Mouse (Mus musculus) adrenal gland, adult 18-20 months (tissue): ENCODE data around the gene Hexdc. TPM values are rescaled to one million over a fixed set of nuclear protein-coding genes. Genes with fewer than 3 reads are reported as not detected.

Experiments
- DNase-seq, 2 experiments: peaks; one replicate each; pipeline ENCODE4 v3.0.0; 2021 to 2022; ENCODE audit warnings: low spot score in 2 of 2
- total RNA-seq, 2 experiments: library from RNA; stranded (reverse); gene quantifications; 1 replicate in 1 of 2; 2 replicates in 1 of 2; pipeline ENCODE4 v1.2.3; 2021

Hexdc gene
- total RNA-seq, 2 experiments from 2014 or later: 9.0 to 10.1 TPM

DNA sequence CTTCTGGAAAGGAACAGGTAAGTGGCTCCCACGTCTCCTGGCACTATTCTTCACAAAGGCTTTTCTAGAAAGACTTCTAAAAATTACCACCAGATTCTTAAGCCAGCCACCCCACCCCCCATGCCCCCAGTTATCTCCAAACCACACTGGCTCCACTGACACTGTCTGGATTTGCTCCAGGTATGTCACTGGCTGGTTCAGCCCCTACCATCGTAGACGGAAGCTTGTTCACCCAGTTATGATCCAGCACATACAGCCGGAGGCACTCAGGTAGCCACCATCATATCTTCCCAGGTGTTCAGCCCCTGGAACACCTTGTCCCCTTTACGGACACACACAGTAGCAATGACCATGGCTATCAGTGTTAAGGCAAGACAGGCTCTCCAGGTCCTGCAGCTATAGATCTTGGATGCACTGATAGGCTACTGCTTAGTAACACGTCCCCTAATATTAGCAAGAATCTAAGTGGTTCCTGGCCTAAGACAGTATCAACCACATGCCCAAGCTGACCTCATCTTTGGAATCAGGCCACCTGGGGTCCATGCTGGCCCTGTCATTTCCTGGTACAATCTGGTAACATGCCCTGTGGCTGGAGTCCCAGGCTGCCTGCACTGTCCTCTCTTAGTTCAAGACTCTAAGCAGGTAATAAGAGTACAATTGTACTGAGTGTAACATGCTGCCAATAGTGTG lies 17.2 kb downstream of the Hexdc start:
- no peak for DNase-seq

DNA sequence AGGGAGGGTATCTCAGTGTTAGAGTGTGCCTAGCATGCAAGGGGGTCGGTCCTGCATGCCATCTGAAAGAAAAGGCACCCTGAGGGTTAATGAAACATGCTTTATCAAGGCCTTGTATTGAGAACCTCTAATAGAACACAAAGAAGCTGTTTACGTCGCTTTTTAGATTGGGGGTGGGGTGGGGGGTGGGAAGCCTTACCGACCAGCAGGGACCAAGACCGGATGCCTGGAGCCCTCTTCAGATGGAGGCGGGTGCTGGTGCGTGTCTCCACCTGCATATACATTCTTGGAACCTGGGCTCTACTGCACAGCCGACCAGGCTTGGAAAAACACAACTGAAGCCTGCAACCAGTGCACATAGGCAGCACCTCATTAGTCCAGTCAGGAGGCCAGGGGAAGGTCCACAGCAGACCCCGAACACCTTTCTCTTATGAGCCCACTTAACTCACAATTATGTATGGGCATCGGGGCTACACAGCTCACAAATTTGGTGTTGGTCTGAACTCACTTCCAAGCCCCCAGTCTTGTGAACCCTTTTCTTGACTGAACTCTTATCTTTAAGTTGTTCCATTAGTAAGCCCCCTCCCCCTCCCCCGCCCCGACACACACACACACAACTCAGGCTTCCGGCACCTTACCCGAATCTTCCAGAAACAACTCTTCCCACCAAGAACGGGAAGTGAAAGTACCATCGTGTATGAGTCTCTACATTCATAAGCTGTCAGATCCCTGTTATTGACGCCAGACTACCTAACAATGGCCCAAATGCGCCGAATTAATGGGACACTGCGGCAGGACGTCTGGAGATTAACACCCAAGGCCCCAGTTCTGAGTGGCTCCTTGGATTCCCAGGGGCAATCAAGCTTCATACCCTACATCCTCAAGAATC lies 24.1 kb downstream of the Hexdc start:
- no peak for DNase-seq

DNA sequence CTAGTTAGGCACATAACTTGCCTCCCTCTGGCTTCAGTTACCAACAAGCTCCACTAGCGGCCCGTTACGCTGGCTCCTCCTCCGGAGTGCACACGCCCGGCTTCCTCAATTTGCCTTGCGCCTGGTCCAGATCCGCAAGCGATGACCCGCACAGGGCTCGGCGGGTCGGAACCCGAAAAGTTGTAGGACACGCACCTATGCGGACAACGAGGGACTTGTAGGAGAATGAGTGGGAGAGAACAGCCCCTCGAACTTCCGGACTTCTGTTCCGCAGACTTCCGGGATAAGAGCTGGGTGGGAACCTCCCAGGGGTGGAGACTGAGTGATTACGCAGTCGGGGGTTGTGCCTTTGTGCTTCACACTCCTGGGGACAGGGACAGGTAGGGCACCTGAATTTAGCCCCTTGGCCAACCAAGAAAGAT lies 24.8 kb downstream of the Hexdc start, which contains the start of gene Cybc1:
TSS of gene Cybc1 (minus strand) at position 305 of the 422 bp plus-strand sequence.
- DNase-seq: peak; percentile 60 to 63

DNA sequence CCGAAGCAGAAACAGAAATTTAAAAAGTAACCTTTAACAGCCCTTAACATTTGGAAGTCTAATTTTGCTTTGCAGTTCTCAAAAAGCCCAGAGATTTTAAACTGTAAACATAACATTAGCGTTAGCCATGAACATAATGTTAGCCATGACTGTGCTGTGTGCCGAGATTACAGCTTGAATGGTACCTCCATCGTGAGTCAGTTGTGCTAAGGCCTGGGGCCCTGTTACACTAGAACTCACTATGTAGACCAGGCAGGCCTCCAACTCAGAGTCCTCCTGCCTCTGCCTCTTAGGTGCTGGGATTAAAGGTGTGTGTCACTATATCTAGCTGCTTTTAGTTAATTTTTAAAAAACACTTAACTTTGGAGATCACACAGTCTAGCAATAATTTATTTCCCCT lies 27.0 kb downstream of the Hexdc start:
- no peak for DNase-seq

DNA sequence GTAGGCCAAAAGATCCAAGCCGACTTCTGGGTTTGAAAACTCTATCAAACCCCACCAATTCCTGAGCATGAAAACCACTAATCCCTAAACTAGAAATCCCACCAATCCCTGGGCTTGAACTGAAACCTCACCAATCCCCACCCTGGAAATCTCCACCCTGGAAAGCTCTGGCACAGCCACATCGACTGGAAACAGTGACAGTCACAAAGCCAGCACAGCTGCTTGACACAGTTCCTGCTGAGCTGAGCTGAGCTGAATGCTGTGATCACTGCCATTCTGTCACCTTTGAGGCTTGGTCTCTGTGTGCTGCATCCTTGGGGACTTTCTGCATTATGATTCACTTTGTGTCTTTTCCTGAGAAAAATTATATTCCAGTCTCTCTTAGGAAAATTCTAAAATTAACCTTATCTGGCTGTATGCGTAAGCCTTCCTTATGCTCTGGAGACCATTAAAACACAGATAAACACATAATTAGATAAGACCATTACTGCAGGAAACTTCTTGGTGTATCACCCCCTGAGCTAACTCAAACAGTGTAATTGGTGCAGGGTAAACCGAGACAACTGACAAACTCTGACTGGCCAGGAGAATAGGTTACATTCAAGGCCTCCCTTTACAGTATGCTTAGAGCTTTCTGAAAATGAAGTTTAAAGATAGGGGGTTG lies 27.5 kb downstream of the Hexdc start:
- DNase-seq: no peak

DNA sequence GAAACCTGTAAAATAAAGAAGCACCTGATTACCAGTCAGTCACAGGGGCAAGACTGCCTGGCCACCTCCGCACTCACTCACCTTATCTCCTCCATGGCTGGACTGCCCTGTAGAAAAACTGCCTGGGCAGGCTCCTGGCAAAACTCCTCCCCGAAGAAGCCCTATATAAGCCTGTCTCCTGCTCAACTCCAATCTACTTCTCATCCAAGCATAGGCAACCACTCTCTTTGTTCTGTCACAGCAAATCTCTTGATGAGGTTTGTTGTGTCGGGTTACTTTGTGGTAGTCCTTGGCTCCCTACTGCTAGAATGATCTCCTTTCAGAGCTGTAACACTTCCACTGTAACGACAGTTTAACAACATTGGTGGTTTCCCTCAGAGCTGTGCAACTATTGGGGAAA lies 28.5 kb downstream of the Hexdc start:
- DNase-seq: no peak

DNA sequence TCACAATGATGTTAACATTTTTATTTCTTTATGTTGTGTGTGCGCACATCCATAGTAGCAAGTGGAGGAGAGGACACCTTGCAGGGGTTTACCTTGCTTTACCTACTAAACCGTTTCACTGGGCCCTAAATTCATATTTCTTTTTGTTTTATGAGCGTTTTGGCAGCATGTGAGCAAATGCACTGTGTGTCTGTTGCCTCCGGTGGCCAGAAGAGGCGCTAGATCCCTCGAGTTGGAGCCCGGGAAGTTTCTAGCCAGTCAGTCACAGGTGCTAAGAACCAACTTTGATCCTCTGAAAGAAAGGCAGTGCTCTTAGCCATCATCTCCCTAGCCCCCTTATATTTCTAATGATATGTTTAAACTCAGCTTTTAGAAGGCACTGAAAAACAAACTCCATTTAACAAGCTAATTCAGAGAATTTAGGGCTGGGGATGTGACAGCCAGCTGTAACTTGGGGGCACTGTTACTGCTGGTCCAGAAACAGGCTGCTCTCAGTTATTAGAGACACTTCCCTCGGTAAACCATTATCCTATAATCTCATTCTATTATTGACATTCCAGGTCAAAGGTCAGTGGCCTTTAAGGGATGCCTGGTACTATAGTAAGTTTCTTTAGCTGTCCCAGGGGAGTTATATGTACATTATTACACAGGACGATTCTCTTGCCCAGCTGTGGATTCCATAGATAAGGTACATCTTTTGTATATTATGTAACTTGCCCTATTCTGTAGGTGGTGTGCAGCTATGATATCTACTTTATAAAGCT lies 31.4 kb downstream of the Hexdc start:
- no peak for DNase-seq

DNA sequence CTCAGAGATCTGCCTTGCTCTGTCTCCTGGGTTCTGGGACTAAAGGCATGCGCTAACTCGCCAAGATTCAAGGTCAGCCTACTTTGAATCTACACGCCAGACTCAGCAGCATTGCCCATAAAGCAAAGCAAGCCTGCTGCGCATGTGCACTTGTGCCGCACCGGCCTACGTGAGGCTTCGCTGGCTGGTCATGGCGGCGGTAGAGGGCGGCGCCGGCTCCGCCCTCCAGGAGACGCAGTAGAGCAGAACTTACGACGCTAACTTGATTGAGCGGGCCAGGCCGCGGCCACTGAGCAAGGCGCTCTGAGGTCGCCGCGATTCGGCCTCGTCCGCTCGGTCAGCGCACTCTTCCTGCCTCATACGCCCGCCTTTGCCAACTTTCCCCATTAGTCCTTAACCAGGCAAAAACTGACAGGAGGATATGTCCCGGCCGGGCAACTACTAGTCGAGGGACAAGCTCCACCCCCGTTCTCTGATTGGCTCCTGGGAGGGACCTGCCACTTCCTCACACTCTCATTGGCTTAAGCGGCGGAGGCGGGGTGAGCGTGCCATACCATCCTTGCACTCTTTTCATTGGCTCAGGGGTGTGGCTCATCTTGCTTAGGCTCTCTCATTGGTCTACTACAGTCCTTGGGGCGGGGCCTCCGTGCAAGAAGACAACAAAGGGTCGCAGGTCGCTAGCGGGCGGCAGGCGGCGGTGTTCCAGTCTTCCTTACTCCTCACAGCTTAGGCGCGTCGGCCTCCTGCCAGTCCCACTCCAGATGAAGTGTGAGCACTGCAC lies 32.5 kb downstream of the Hexdc start, which contains the start of gene Narf:
TSS of gene Narf (plus strand) at position 690 of the 781 bp plus-strand sequence.
- DNase-seq: peak; percentile 90 to 93

DNA sequence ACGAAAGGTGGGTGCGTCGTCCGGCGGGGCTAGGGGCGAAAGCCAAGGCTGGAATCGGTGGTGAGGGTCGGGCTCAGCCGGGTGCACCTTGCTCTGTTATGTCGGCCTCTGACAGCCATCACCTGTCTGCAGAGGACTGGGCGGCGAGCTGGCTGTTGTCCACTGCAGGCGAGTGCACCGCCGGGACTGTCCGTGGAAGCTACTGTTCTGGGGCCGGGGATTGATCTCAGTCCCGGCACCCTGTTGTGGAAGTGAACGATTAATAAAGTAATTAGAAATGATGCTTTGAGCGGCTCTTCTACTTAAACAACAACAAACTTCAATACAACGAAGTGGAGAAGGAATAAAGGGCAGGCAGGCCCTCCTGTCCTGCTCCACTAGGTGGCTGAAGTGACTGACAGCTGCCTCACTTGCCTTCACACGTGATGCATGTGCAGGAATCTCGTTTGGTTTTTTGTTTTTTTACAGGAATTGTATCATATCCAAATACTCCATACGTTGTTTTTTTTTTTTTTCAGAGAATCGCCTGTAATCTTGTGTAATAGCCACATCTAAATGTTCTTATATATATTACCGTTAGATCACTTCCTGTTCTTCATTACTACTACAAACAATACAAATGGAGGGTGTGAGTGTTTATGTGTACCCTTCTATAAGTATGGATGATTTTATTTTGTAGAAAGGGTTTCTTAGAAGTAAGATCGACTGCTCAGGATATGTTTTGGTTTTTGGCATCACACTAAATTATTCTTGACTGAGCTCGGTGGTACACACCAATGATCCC lies 33.3 kb downstream of the Hexdc start:
- DNase-seq: no peak

DNA sequence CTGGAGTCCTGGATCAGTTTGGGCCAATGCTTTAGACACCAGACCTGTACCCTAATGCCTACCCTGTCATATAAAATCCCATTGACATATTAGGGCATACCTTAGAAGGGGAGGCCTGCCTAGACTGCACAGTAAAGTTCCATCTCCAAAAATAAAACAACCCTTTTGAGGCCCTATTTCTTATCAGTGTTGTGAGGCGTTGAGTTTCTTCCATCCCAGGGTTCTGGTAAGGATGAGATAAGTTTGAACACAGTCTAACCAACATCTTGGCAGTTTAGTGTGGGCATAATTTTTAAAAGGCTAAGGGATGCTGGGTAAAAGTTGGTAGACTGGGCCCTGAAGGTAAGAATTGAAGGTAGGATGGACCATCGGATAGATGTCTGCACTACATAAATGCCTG lies 35.4 kb downstream of the Hexdc start:
- no peak for DNase-seq

DNA sequence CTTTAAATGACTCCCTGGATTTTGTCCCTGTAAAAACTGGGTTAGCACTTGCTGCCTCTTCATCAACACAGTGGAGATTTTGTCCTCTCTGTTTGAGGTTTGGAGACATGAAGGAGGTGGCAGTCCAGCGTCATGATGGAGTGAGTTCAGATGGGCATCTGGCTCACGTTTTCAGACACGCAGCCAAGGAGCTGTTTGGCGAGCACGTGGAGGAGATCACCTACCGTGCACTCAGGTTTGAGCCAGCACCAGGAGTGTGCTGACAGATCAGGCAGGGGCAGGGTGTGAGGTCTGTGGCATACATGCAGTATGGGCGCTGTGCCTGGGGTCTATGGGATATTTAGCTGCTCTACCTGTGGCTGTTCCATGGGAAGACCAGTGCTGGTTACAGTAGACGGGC lies 46.0 kb downstream of the Hexdc start:
- no peak for DNase-seq

DNA sequence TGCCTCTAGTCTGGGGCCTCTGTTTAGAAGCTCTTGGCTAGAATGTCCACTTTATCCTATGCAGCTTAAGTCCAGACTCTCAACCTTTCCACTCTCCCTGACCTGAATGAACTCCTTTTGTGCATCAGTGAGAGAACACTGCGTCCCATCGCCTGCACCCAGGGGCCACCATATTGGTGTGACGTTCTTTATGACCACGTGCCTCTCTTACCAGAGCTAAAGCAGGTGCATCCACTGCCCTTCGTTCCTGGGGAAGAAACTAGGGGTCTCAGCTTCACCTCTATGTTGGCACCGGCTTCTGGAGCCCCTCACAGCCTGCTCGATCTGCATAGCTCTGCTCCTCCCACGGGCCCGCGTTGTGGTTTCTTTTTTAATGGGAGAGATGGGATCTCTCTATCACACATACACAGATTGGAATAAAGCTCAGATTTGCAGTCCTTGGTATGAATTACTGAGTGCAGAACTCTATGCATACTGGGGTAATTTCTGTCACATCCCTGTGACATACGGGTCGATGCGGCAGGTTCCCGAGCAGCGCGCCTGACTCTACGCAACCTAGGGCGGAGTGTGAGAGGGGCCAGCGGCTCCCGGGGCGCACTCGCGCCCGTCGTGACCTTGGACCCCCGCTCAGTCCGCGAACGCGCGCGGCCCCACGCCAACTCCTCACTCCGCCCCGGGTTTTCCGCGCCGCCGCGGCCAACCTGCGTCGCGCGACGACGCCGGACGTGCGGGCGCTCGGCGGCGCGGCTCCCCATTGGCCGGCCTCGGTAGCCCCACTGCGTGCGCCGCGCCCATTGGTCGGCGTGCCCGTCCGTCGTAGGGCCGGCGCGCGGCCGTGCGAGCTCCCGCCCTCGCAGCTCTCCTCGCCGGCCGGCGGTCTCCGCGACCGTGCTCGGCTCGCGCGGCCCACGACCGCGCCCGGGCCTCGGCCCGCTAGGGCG lies 55.2 kb downstream of the Hexdc start, which contains the start of gene Foxk2:
TSS of gene Foxk2 (plus strand) at position 831 of the 941 bp plus-strand sequence.
- DNase-seq: peak; percentile 88 to 95

DNA sequence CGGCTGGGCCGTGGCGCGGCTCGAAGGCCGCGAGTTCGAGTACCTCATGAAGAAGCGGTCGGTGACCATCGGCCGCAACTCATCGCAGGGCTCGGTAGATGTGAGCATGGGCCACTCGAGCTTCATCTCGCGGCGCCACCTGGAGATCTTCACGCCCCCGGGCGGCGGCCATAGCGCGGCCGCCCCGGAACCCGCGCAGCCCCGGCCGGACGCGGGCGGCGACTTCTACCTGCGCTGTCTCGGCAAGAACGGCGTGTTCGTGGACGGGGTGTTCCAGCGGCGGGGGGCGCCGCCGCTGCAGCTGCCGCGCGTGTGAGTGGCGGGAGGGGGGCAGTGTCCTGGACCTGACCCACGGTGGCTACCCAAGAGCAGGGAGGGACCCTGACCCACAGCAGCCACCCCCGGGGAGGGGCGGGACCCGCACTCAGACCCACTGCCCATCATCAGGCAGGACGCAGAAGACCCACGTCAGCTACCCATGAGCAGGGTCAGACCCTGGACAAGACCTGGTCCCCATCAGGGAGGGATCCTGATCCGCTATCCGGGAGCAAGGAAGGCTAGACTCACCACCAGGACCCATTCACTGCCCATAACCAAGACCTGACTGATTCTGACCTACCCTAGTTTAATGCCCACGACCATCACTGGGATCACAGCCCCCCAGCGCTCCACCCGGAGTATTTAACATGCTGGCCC lies 56.1 kb downstream of the Hexdc start:
- peak in 1 of 2 experiments; percentile 28 for DNase-seq

DNA sequence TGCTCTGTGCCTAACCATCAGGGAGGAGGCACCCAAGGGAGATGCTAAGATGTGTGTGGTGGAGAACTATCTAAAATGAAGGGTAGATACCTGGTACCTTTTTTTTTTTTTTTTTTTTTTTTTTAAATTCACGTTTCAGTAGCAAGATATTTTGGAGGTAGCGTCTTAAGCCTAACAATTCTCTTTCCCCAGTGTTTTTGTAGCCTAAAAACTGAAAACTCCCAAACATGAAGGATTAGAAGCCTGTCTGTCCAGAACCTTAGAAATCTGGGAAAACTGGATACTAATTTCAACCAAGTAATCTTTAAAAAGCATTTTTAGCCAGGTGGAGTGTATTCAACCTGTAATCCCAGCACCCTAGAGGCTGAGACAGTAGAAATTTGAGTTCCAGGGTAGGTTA lies 56.8 kb downstream of the Hexdc start:
- no peak for DNase-seq
